Mouse (Mus musculus): ENCODE results near the gene Psmd11. TPM values are rescaled to one million over a fixed set of nuclear protein-coding genes. Genes with fewer than 3 reads are reported as not detected.

Psmd11 gene
- polyA plus RNA-seq, 1 experiment from 2014 or later: 270 TPM

DNA sequence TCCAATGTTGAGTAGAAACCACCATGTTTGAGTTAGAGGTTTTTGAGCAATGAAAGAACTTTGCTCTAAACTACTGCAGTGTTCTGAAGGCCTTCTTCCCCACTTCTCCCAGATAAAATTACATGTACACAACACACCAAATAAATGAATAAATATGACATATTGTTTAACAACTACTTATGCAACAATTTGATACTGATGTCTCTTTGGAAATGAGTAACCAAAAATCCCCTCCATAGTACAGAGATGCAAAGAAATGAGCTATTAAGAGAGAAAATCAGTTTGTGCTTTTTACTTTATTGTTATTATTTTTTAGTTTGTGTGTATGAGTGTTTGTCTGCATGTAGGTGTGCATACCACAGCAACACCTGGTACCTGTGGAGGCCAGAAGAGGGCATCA, 78.1 kb downstream of the Psmd11 start:
- no peak for ATAC-seq (ENCODE audit: insufficient read depth, low FRiP score)

DNA sequence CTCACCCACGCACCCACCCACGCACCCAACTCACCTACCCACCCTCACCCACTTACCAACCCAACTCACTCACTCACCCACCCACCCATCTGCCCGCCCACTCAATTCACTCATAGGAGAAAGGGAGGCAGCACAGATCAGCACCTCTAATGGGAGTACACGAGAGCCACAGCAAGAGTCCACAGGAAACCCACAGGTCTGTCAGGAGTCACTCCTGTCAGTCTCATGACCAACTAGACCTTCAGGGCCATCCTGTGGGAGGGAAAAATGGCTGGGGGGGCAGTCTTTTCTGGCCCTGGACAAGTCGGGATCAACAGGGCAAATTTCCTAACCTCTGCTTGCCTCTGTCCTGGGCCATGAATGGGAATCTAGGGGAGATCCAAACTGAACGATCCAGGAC, 79.4 kb downstream of the Psmd11 start:
- WGBS: 86% methylated on average over 6 of the region's 6 CpGs
- no peak overlapping the region for H3K9ac ChIP-seq (ENCODE audit: low read length)
- no peak for ATAC-seq (ENCODE audit: insufficient read depth, low FRiP score)
- no peaks in the 10 kb centered on the region for H3K9me3 ChIP-seq (replicated peaks; ENCODE audit: control insufficient read depth, low read length)
- H3K36me3 ChIP-seq (ENCODE audit: control insufficient read depth, insufficient read depth, low read length): no peaks in the 10 kb centered on the region
- no peak overlapping the region for H3K4me3 ChIP-seq (replicated peaks; ENCODE audit: low read length)
- H3K27me3 ChIP-seq (ENCODE audit: control insufficient read depth, insufficient read depth, low read length): no peaks in the 10 kb centered on the region
- H3K27ac ChIP-seq (ENCODE audit: low read length): no peak overlapping the region
- no peak overlapping the region for H3K4me2 ChIP-seq (ENCODE audit: low read depth, low read length)
- H3K4me1 ChIP-seq (ENCODE audit: control insufficient read depth, insufficient read depth, low read length): no peaks in the 10 kb centered on the region

More for the DNA sequence above, 78.1 kb downstream of the Psmd11 start:
- Histone ChIP-seq H3K4me3 (replicated peaks; ENCODE audit: low read length) (no peak overlapping the region), H3K4me1 (ENCODE audit: control insufficient read depth, insufficient read depth, low read length) (no peaks in the 10 kb centered on the region), H3K27ac (ENCODE audit: low read length) (no peak overlapping the region), H3K9ac (ENCODE audit: low read length) (no peak overlapping the region), H3K36me3 (ENCODE audit: control insufficient read depth, insufficient read depth, low read length) (no peaks in the 10 kb centered on the region), H3K27me3 (ENCODE audit: control insufficient read depth, insufficient read depth, low read length) (no peaks in the 10 kb centered on the region), H3K9me3 (replicated peaks; ENCODE audit: control insufficient read depth, low read length) (no peaks in the 10 kb centered on the region), H3K4me2 (ENCODE audit: low read depth, low read length) (no peak overlapping the region)

DNA sequence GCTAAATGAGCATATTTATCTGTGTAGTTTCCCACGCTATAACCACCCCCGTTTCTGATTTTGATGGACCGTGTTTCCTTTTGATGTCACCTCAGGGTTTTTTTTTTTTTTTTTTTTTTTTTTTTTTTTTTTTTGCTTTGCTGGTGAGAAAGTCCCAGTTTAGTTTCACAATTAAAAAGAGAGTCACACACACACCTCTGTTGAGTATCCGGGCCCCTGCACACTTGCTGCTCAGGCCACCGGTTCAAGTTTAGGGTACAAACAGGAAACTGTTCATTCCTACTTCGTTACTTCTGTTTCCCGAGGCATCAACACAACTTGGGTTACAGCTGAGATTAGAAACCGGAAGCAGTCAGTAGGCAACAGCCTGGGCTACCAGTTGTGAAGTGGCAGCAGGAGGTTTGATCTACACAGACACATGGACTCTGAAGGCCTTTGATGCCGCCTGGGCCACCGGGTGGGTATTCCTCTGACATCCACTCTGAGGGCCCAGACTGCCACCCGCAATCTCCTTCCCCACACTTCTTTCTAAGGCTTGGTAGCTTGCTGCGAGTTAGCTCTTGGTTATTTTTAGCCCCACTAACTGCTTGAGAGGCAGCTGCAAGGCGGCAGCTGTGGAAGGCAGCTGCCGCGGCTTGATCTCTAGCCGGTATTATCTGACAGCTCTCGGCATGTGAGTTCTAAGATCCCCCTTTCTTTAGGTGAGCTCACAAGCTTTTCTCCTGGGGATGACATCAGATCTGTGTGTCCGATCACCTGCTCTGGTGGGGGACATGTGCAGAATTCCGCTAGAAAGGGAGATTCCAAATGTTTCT, 80.2 kb downstream of the Psmd11 start:
- 42% methylated on average over 19 of the region's 19 CpGs for WGBS
- Histone ChIP-seq H3K27me3 (ENCODE audit: control insufficient read depth, insufficient read depth, low read length) (no peaks in the 10 kb centered on the region), H3K27ac (ENCODE audit: low read length) (peak overlapping the region; percentile 21; the same call in 1 of the 2 replicates), H3K9ac (ENCODE audit: low read length) (no peak overlapping the region), H3K4me2 (ENCODE audit: low read depth, low read length) (no peak overlapping the region), H3K9me3 (replicated peaks; ENCODE audit: control insufficient read depth, low read length) (no peaks in the 10 kb centered on the region), H3K4me1 (ENCODE audit: control insufficient read depth, insufficient read depth, low read length) (no peaks in the 10 kb centered on the region), H3K4me3 (replicated peaks; ENCODE audit: low read length) (no peak overlapping the region), H3K36me3 (ENCODE audit: control insufficient read depth, insufficient read depth, low read length) (no peaks in the 10 kb centered on the region)
- ATAC-seq (ENCODE audit: insufficient read depth, low FRiP score): no peak

DNA sequence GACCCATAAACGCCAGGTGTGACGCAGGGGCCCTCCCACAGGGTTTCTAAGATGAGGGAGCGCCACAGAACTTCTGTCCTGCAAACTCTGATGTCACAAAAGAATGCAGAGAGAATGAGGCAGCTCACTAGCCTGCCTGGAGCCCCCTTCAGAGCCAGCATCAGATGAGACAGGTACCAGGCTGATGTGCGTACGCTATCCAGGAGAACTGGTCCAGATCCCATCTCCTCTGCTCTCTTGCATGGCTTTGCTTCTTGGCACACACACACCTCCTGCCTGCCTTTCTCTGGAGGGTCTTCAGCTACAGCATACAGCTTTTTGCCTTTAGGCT, 80.7 kb downstream of the Psmd11 start:
- Histone ChIP-seq H3K36me3 (ENCODE audit: control insufficient read depth, insufficient read depth, low read length) (no peaks in the 10 kb centered on the region), H3K9me3 (replicated peaks; ENCODE audit: control insufficient read depth, low read length) (no peaks in the 10 kb centered on the region), H3K4me2 (ENCODE audit: low read depth, low read length) (no peak overlapping the region), H3K9ac (ENCODE audit: low read length) (no peak overlapping the region), H3K27ac (ENCODE audit: low read length) (no peak overlapping the region), H3K4me3 (replicated peaks; ENCODE audit: low read length) (no peak overlapping the region), H3K27me3 (ENCODE audit: control insufficient read depth, insufficient read depth, low read length) (no peaks in the 10 kb centered on the region), H3K4me1 (ENCODE audit: control insufficient read depth, insufficient read depth, low read length) (no peaks in the 10 kb centered on the region)
- ATAC-seq (ENCODE audit: insufficient read depth, low FRiP score): no peak
- WGBS: 74% methylated on average over 5 of the region's 5 CpGs

DNA sequence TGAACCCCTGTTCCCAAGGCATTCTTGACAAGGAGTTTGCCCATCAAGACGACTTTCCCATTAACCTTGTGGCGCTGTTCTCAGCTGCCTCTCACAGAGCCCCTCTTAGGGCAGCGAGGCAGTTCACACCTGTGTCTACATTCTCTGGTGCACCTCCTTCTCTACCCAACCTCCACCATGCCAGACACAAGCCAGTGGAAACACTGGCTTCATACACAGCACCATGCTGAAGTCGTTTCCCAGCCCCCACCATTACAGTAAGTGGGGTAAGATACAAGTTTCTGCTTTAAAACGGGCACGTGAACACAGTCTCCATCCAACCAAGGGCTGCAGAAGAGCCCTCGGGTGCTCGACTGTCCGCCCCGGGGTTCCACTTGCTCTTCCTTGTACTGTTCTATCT, 81.7 kb downstream of the Psmd11 start:
- Histone ChIP-seq H3K4me3 (replicated peaks; ENCODE audit: low read length) (no peak overlapping the region), H3K4me1 (ENCODE audit: control insufficient read depth, insufficient read depth, low read length) (no peaks in the 10 kb centered on the region), H3K9ac (ENCODE audit: low read length) (no peak overlapping the region), H3K9me3 (replicated peaks; ENCODE audit: control insufficient read depth, low read length) (no peaks in the 10 kb centered on the region), H3K36me3 (ENCODE audit: control insufficient read depth, insufficient read depth, low read length) (no peaks in the 10 kb centered on the region), H3K4me2 (ENCODE audit: low read depth, low read length) (no peak overlapping the region), H3K27me3 (ENCODE audit: control insufficient read depth, insufficient read depth, low read length) (no peaks in the 10 kb centered on the region), H3K27ac (ENCODE audit: low read length) (no peak overlapping the region)
- no peak for ATAC-seq (ENCODE audit: insufficient read depth, low FRiP score)
- 85% methylated on average over 10 of the region's 10 CpGs for WGBS

DNA sequence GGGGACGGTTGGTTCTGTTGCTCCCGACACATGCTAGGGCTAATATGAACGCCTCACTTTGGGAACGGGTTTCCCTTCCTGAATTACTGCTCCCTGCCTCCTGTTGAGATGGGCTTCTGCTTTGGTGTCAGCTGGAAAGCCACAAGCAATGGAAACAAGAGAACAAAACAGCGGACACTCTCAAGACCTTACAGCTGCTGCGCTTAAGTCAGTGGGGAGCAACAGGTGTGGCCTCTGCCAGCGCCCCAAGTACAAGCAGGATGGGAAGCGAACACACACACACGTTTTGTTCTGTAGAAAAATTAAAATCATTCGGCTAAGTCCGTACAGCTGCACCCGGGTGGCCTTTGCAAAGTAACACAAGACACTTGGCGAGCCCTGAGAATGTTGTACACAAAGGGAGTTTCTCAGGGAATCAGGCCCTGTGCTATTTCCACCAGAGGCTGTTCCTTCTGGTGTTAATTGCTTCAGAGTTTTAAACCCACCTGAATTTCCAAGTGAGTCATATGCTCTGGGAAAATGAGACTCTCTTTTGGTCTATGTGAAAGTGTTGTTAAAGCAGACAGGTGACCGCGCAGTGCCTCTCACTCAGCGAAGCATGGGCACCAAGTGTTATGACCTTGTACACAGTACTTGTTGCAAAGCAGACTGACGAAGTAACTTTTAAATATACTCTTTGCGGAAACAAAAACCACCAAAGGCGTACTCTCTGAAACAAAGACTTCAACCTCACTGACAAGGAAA, 84.1 kb downstream of the Psmd11 start:
- Histone ChIP-seq H3K4me1 (ENCODE audit: control insufficient read depth, insufficient read depth, low read length) (no peaks in the 10 kb centered on the region), H3K9ac (ENCODE audit: low read length) (no peak overlapping the region), H3K27me3 (ENCODE audit: control insufficient read depth, insufficient read depth, low read length) (no peaks in the 10 kb centered on the region), H3K27ac (ENCODE audit: low read length) (no peak overlapping the region), H3K4me2 (ENCODE audit: low read depth, low read length) (no peak overlapping the region), H3K4me3 (replicated peaks; ENCODE audit: low read length) (no peak overlapping the region), H3K36me3 (ENCODE audit: control insufficient read depth, insufficient read depth, low read length) (no peaks in the 10 kb centered on the region), H3K9me3 (replicated peaks; ENCODE audit: control insufficient read depth, low read length) (no peaks in the 10 kb centered on the region)
- 69% methylated on average over 19 of the region's 19 CpGs for WGBS
- no peak for ATAC-seq (ENCODE audit: insufficient read depth, low FRiP score)

DNA sequence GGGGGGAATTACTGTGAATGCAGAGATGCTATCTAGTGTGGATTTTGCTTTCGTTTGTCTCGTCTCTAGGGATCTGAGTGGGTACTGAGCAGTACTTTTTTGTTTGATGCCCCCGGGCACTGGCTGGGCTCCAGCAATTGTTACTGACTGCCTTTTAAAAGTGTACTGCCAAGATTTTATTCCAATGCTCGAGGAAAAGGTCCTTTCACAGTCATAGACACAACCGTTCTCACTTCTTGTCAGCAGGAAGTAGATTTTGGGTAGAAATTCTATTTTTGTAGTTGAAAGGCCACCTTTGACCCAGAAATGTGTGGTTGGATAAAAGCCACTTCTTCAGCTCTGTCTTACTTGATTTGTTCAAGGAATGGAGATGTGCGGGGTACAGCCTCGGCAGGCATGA, 85.4 kb downstream of the Psmd11 start:
- no peak for ATAC-seq (ENCODE audit: insufficient read depth, low FRiP score)
- Histone ChIP-seq H3K9me3 (replicated peaks; ENCODE audit: control insufficient read depth, low read length) (no peaks in the 10 kb centered on the region), H3K27me3 (ENCODE audit: control insufficient read depth, insufficient read depth, low read length) (no peaks in the 10 kb centered on the region), H3K4me3 (replicated peaks; ENCODE audit: low read length) (no peak overlapping the region), H3K27ac (ENCODE audit: low read length) (no peak overlapping the region), H3K36me3 (ENCODE audit: control insufficient read depth, insufficient read depth, low read length) (no peaks in the 10 kb centered on the region), H3K9ac (ENCODE audit: low read length) (no peak overlapping the region), H3K4me2 (ENCODE audit: low read depth, low read length) (no peak overlapping the region), H3K4me1 (ENCODE audit: control insufficient read depth, insufficient read depth, low read length) (no peaks in the 10 kb centered on the region)
- 65% methylated on average over 7 of the region's 7 CpGs for WGBS

DNA sequence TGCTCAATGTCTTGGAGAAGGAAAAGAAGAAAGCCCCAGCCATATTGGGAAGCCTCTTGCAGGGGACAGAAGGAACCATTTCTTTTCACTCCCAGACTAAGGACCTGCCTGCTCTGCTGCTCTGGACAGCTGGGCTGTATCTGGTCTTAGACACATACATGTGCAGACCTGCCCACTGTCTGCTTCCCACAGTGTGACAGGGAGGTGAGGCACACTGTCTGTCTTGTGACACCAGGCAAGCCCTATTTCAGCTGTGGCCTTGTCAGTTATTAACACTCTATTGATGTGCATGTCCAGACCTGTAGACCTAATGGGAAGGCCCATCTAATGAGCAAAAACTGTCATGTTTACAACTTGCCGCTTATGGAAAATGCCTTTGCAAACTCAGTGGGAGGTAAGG, 86.9 kb downstream of the Psmd11 start:
- no peaks in the 10 kb centered on the region for H3K36me3 ChIP-seq (ENCODE audit: control insufficient read depth, insufficient read depth, low read length)
- H3K4me3 ChIP-seq (replicated peaks; ENCODE audit: low read length): no peak overlapping the region
- no peaks in the 10 kb centered on the region for H3K9me3 ChIP-seq (replicated peaks; ENCODE audit: control insufficient read depth, low read length)
- H3K27me3 ChIP-seq (ENCODE audit: control insufficient read depth, insufficient read depth, low read length): no peaks in the 10 kb centered on the region
- H3K27ac ChIP-seq (ENCODE audit: low read length): no peak overlapping the region
- 44% methylated on average over 1 of the region's 1 CpGs for WGBS
- H3K4me2 ChIP-seq (ENCODE audit: low read depth, low read length): no peak overlapping the region
- H3K4me1 ChIP-seq (ENCODE audit: control insufficient read depth, insufficient read depth, low read length): no peaks in the 10 kb centered on the region
- no peak overlapping the region for H3K9ac ChIP-seq (ENCODE audit: low read length)
- ATAC-seq (ENCODE audit: insufficient read depth, low FRiP score): no peak

DNA sequence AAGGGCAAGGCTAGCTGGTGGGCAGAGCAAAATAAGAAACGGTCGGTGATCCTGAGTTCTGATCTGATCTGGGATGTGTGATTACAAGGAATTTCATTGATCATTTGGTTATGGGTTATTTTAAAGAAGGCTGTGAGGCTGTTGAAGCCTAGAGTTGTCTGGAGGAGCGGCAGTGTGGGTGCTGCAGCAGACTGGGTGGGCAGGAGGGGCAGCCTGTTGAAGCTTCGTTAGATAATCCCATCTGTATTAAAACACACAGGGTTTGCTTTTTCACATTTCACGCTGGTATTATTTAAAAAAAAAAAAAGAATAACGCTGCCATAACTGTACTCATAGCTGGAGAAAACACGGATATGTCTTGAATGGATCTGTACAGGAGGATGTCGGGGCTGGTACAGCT, 87.5 kb downstream of the Psmd11 start:
- 76% methylated on average over 8 of the region's 8 CpGs for WGBS
- no peaks in the 10 kb centered on the region for H3K9me3 ChIP-seq (replicated peaks; ENCODE audit: control insufficient read depth, low read length)
- no peaks in the 10 kb centered on the region for H3K36me3 ChIP-seq (ENCODE audit: control insufficient read depth, insufficient read depth, low read length)
- H3K27ac ChIP-seq (ENCODE audit: low read length): no peak overlapping the region
- no peak overlapping the region for H3K4me2 ChIP-seq (ENCODE audit: low read depth, low read length)
- no peaks in the 10 kb centered on the region for H3K4me1 ChIP-seq (ENCODE audit: control insufficient read depth, insufficient read depth, low read length)
- no peaks in the 10 kb centered on the region for H3K27me3 ChIP-seq (ENCODE audit: control insufficient read depth, insufficient read depth, low read length)
- H3K9ac ChIP-seq (ENCODE audit: low read length): no peak overlapping the region
- no peak overlapping the region for H3K4me3 ChIP-seq (replicated peaks; ENCODE audit: low read length)
- ATAC-seq (ENCODE audit: insufficient read depth, low FRiP score): no peak

All from stomach, embryonic 16.5 days (tissue).